Comparison of ENCODE assay signal across 7 mouse cellular contexts in genomic region chr15:62079155-62080109, GRCm38 (mm10).
DNase-seq lines count a peak whose midpoint lies in the region; ATAC-seq and TF ChIP-seq lines count a peak whose summit lies in the region.

No protein-coding gene starts in this region.

- peak overlapping the region; percentile 21 for H3K9ac ChIP-seq in ES-E14 (ENCODE audit: insufficient read depth, low read depth, low read length, poor library complexity, severe bottlenecking)
- H3K9ac ChIP-seq in heart, embryonic 12.5 days: no peak overlapping the region
- no peak overlapping the region for H3K9ac ChIP-seq in stomach, embryonic 15.5 days

- peaks cover 5 to 38% of the 10 kb centered on the region in 2 experiments for H3K4me1 ChIP-seq in ES-E14 (ENCODE audit: control insufficient read depth in 2 of 2, insufficient read depth in 2 of 2, low read length in 2 of 2, poor library complexity in 1 of 2)
- peaks cover 10% of the 10 kb centered on the region for H3K4me1 ChIP-seq in heart, embryonic 12.5 days (replicated peaks)
- peaks cover 3% of the 10 kb centered on the region; the same call in 1 of the 2 replicates for H3K4me1 ChIP-seq in stomach, embryonic 15.5 days

- peak overlapping the region; percentile 10; the same call in 1 of the 2 replicates for H3K4me2 ChIP-seq in heart, embryonic 12.5 days
- H3K4me2 ChIP-seq in stomach, embryonic 15.5 days: no peak overlapping the region

- in situ Hi-C loops in ES-E14 (cut with MboI; ENCODE audit: low sequenced_read_pairs in 2 of 2, unreplicated experiment in 2 of 2): no loop called here

- WGBS in heart, embryonic 12.5 days: 68% methylated on average over 9 of the region's 9 CpGs
- 69% methylated on average over 9 of the region's 9 CpGs for WGBS in stomach, embryonic 15.5 days

- DNase-seq in ES-E14 (ENCODE audit: low read depth, low spot score): no peak
- DNase-seq in adrenal gland, adult 2 months: peak; percentile 92
- peak; percentile 25 to 43 for DNase-seq in kidney, postnatal 4 days
- DNase-seq in lung, adult 18-20 months: peak; percentile 84

- H3K4me3 ChIP-seq in ES-E14 (ENCODE audit: insufficient read depth in 1 of 2, low read depth in 1 of 2, low read length in 2 of 2, poor library complexity in 1 of 2, severe bottlenecking in 1 of 2): peak overlapping the region; percentile 3 to 13; a peak in 1 of 4 replicates
- no peak overlapping the region for H3K4me3 ChIP-seq in heart, embryonic 12.5 days
- H3K4me3 ChIP-seq in stomach, embryonic 15.5 days (replicated peaks): no peak overlapping the region

- peaks cover 8% of the 10 kb centered on the region for H3K36me3 ChIP-seq in ES-E14 (ENCODE audit: control insufficient read depth, insufficient read depth, low read length, poor library complexity, severe bottlenecking)
- H3K36me3 ChIP-seq in heart, embryonic 12.5 days: no peaks in the 10 kb centered on the region
- H3K36me3 ChIP-seq in stomach, embryonic 15.5 days: no peaks in the 10 kb centered on the region

- no peaks in the 10 kb centered on the region for H3K27me3 ChIP-seq in heart, embryonic 12.5 days (replicated peaks)
- H3K27me3 ChIP-seq in stomach, embryonic 15.5 days (replicated peaks): no peaks in the 10 kb centered on the region

- H3K9me3 ChIP-seq in ES-E14 (ENCODE audit: control insufficient read depth, insufficient read depth, low read depth, low read length): no peaks in the 10 kb centered on the region
- no peaks in the 10 kb centered on the region for H3K9me3 ChIP-seq in heart, embryonic 12.5 days (replicated peaks)
- no peaks in the 10 kb centered on the region for H3K9me3 ChIP-seq in stomach, embryonic 15.5 days

- ATAC-seq in erythroblast, adult 5-6 weeks (replicated peaks; ENCODE audit: low FRiP score, poor library complexity, severe bottlenecking): peak; percentile 59; the same call in 1 of the 2 replicates
- ATAC-seq in heart, embryonic 12.5 days (ENCODE audit: insufficient number of reproducible peaks, low FRiP score): peak; percentile 91
- ATAC-seq in stomach, embryonic 15.5 days (ENCODE audit: insufficient read depth, low FRiP score, low read depth): peak; percentile 57

- H3K27ac ChIP-seq in ES-E14 (ENCODE audit: insufficient read depth, low read depth, low read length, poor library complexity, severe bottlenecking): peak overlapping the region; percentile 94
- H3K27ac ChIP-seq in heart, embryonic 12.5 days (ENCODE audit: poor library complexity, severe bottlenecking): no peak overlapping the region
- no peak overlapping the region for H3K27ac ChIP-seq in stomach, embryonic 15.5 days

TF ChIP-seq in ES-E14, 5 proteins besides CTCF, POLR2A, EP300 and RAD21:
- TF ChIP-seq ZNF384 (IDR thresholded peaks at IDR 0.05; ENCODE audit: low read depth, low read length) (peak; percentile 94), CHD2 (IDR thresholded peaks at IDR 0.05; ENCODE audit: low read depth, low read length) (no peak), MAFK (IDR thresholded peaks at IDR 0.05; ENCODE audit: insufficient read depth, low read depth, low read length) (peak; percentile 91)

Comparison
In these comparisons a context has a peak if more than half of its experiments do, and no peak if none do; other contexts are left out.
1. H3K4me3 ChIP-seq: peak in ES-E14 (2 of 2); none in heart, embryonic 12.5 days (single experiment) and stomach, embryonic 15.5 days (single experiment).
2. Peak in every context shown above with its lines, with median percentiles within 50 percentile points of each other: ATAC-seq.